Mouse (Mus musculus): Measurements from ENCODE around the gene Ccdc153. TPM values are rescaled to one million over a fixed set of nuclear protein-coding genes. Genes with fewer than 3 reads are reported as not detected.

The Ccdc153 gene
- total and polyA plus RNA-seq, 3 experiments = not detected

DNA sequence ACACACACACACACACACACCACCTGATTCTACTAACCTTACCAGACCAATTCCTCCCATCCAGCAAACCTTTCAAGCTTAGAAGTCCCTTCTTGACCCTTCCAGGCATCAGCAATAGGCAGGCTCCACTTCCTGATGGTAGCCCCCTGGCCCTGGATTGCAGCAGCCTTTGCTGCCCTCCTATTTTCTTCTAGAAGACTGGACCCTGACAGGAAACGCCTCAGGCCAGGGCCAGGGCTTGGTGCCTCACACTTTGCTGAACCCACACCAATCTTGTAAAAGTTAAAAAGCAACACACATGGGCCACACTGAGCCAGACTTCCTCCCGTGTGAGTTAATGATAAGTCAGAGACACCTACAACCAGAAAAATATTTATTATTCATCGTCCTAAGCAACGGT lies 3.3 kb upstream of the Ccdc153 start:
- Histone ChIP-seq H3K9me3 (replicated peaks; ENCODE audit: insufficient read depth, low read length) (no peaks in the 10 kb centered on the region), H3K9ac (ENCODE audit: control insufficient read depth, low read depth, low read length, poor library complexity, severe bottlenecking) (no peak overlapping the region), H3K27ac (ENCODE audit: control insufficient read depth, low read depth, low read length) (no peak overlapping the region), H3K4me1 (ENCODE audit: control insufficient read depth in 1 of 2, insufficient read depth in 2 of 2, low read length in 2 of 2) (peaks cover 0 to 2% of the 10 kb centered on the region in 2 experiments; a peak in 3 of 4 replicates), H3K4me3 (ENCODE audit: control insufficient read depth in 1 of 2, insufficient read depth in 1 of 2, low read depth in 2 of 2, low read length in 2 of 2) (no peak overlapping the region), H3K36me3 (ENCODE audit: control insufficient read depth in 1 of 2, insufficient read depth in 2 of 2, low read length in 2 of 2) (peaks cover 0 to 5% of the 10 kb centered on the region in 2 experiments; a peak in 2 of 4 replicates), H3K27me3 (ENCODE audit: control insufficient read depth in 1 of 2, insufficient read depth in 2 of 2, low read length in 2 of 2) (no peaks in the 10 kb centered on the region), H3K79me2 (ENCODE audit: control insufficient read depth, insufficient read depth, low read length, poor library complexity) (peaks cover 10% of the 10 kb centered on the region)
- TF ChIP-seq POLR2AphosphoS5 (IDR thresholded peaks at IDR 0.05; ENCODE audit: borderline replicate concordance, low read depth, low read length) (no peak), SIN3A (IDR thresholded peaks at IDR 0.05; ENCODE audit: low read length) (no peak), SMC3 (IDR thresholded peaks at IDR 0.05; ENCODE audit: low read depth, low read length) (no peak)
- no peak for DNase-seq (ENCODE audit: low read depth, low spot score)

DNA sequence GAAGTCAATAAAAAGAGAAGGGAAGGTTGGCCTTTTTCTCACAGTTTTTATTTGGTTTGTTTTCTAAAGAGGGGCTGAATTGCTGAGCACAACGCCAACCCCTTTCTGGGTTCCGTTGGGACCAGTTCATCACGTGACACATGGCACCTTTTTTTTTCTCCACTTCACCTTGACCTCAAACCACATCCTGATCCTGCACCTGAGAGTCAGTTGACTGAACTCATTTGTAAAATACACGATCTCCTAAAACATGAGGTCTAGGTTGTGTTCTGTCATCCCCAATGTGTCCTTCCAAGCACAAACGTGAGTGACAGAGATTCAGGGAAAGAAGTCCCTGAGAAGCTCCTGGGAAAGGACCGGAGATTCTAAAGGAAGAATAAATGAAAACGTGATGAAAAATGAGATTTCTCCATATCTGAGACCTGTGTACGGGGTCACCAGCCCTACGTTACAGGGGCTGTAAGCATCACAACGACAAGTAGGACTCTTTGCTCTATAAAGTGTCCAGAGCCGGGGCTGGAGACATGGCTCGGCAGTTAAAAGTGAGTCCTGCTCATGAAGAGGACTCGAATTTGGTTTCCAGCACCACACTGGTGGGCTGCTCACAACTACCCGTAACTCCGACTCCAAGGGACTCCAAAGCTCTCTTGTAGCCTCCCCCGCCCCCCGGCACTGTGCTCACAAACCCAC lies 1.8 kb upstream of the Ccdc153 start:
- TF ChIP-seq MAZ (IDR thresholded peaks at IDR 0.05; ENCODE audit: low read depth, low read length) (no peak), POLR2AphosphoS2 (IDR thresholded peaks at IDR 0.05; ENCODE audit: low read length) (no peak), POLR2AphosphoS5 (IDR thresholded peaks at IDR 0.05; ENCODE audit: borderline replicate concordance, low read depth, low read length) (no peak), UBTF (IDR thresholded peaks at IDR 0.05; ENCODE audit: borderline replicate concordance, insufficient read depth, low read depth, low read length) (no peak), GATA1 (IDR thresholded peaks at IDR 0.05; ENCODE audit: low read depth, low read length) (no peak), CHD2 (IDR thresholded peaks at IDR 0.05; ENCODE audit: low read length) (no peak), NELFE (IDR thresholded peaks at IDR 0.05; ENCODE audit: low read depth, low read length) (no peak), CTCF (IDR thresholded peaks at IDR 0.05 in 2 of 3, conservative IDR thresholded peaks at IDR 0.05 in 1 of 3; ENCODE audit: control insufficient read depth in 1 of 3, insufficient read depth in 1 of 3, low read depth in 2 of 3, low read length in 3 of 3, poor library complexity in 1 of 3, severe bottlenecking in 1 of 3) (no peak), BHLHE40 (IDR thresholded peaks at IDR 0.05; ENCODE audit: borderline replicate concordance, low read depth, low read length) (no peak), JUND (IDR thresholded peaks at IDR 0.05; ENCODE audit: low read depth, low read length) (no peak)

DNA sequence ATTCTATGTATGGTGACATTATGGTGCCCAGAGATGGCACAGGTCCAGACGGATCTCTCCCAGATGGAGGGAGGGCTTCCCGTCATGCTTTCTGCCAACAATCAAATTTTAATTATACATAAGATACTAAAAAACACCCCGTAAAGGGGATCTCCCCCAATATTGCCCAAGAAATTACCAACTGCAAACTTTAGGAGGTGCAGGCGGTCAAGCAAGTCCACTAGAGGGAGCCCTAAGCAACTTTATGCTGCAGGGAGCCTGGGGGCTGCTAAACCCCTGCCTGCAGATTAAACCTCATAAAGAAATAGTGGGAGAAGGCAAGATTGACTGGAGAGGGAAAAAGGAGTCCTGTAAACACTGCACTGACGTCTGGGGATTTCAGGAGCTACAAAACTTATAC lies 1.0 kb upstream of the Ccdc153 start:
- H3K4me1 ChIP-seq (ENCODE audit: control insufficient read depth in 1 of 2, insufficient read depth in 2 of 2, low read length in 2 of 2) = no peaks in the 10 kb centered on the region
- peaks cover 1% of the 10 kb centered on the region; the same call in 1 of the 2 replicates for H3K79me2 ChIP-seq (ENCODE audit: control insufficient read depth, insufficient read depth, low read length, poor library complexity)
- TF ChIP-seq SMC3 (IDR thresholded peaks at IDR 0.05; ENCODE audit: low read depth, low read length) (peak; percentile 84), ZC3H11A (IDR thresholded peaks at IDR 0.05; ENCODE audit: low read depth, low read length) (peak; percentile 66), EP300 (IDR thresholded peaks at IDR 0.05; ENCODE audit: low read depth in 1 of 2, low read length in 2 of 2) (no peak), ZNF384 (IDR thresholded peaks at IDR 0.05; ENCODE audit: low read depth, low read length) (peak; percentile 18; the same call in 1 of the 2 replicates), MXI1 (IDR thresholded peaks at IDR 0.05; ENCODE audit: low read depth, low read length) (no peak), USF1 (IDR thresholded peaks at IDR 0.05; ENCODE audit: low read depth, low read length) (no peak), ZMIZ1 (IDR thresholded peaks at IDR 0.05; ENCODE audit: low read depth, low read length) (no peak), MAZ (IDR thresholded peaks at IDR 0.05; ENCODE audit: low read depth, low read length) (0 out of 2 replicates have a peak, but pooled peaks have one; percentile 46), RAD21 (IDR thresholded peaks at IDR 0.05; ENCODE audit: low read depth, low read length) (peak; percentile 78), POLR2AphosphoS2 (IDR thresholded peaks at IDR 0.05; ENCODE audit: low read length) (no peak), CTCF (IDR thresholded peaks at IDR 0.05 in 2 of 3, conservative IDR thresholded peaks at IDR 0.05 in 1 of 3; ENCODE audit: control insufficient read depth in 1 of 3, insufficient read depth in 1 of 3, low read depth in 2 of 3, low read length in 3 of 3, poor library complexity in 1 of 3, severe bottlenecking in 1 of 3) (peak; percentile 86 to 87 (median 87))
- peak; percentile 73 for DNase-seq (ENCODE audit: low read depth, low spot score)
- H3K27ac ChIP-seq (ENCODE audit: control insufficient read depth, low read depth, low read length) = no peak overlapping the region
- H3K4me3 ChIP-seq (ENCODE audit: control insufficient read depth in 1 of 2, insufficient read depth in 1 of 2, low read depth in 2 of 2, low read length in 2 of 2) = no peak overlapping the region
- peaks cover 0 to 2% of the 10 kb centered on the region in 2 experiments; a peak in 2 of 4 replicates for H3K36me3 ChIP-seq (ENCODE audit: control insufficient read depth in 1 of 2, insufficient read depth in 2 of 2, low read length in 2 of 2)
- no peaks in the 10 kb centered on the region for H3K9me3 ChIP-seq (replicated peaks; ENCODE audit: insufficient read depth, low read length)
- H3K9ac ChIP-seq (ENCODE audit: control insufficient read depth, low read depth, low read length, poor library complexity, severe bottlenecking) = no peak overlapping the region
- H3K27me3 ChIP-seq (ENCODE audit: control insufficient read depth in 1 of 2, insufficient read depth in 2 of 2, low read length in 2 of 2) = no peaks in the 10 kb centered on the region

More for the DNA sequence above, 1.8 kb upstream of the Ccdc153 start:
- Histone ChIP-seq H3K27me3 (ENCODE audit: control insufficient read depth in 1 of 2, insufficient read depth in 2 of 2, low read length in 2 of 2) (no peaks in the 10 kb centered on the region), H3K4me1 (ENCODE audit: control insufficient read depth in 1 of 2, insufficient read depth in 2 of 2, low read length in 2 of 2) (no peaks in the 10 kb centered on the region), H3K4me3 (ENCODE audit: control insufficient read depth in 1 of 2, insufficient read depth in 1 of 2, low read depth in 2 of 2, low read length in 2 of 2) (no peak overlapping the region), H3K9ac (ENCODE audit: control insufficient read depth, low read depth, low read length, poor library complexity, severe bottlenecking) (no peak overlapping the region), H3K36me3 (ENCODE audit: control insufficient read depth in 1 of 2, insufficient read depth in 2 of 2, low read length in 2 of 2) (peaks cover 0 to 2% of the 10 kb centered on the region in 2 experiments; a peak in 2 of 4 replicates), H3K9me3 (replicated peaks; ENCODE audit: insufficient read depth, low read length) (no peaks in the 10 kb centered on the region), H3K79me2 (ENCODE audit: control insufficient read depth, insufficient read depth, low read length, poor library complexity) (peaks cover 3% of the 10 kb centered on the region), H3K27ac (ENCODE audit: control insufficient read depth, low read depth, low read length) (no peak overlapping the region)
- DNase-seq (ENCODE audit: low read depth, low spot score) = no peak

Data from MEL (cell line).